Mouse (Mus musculus) midbrain, embryonic 16.5 days (tissue): Measurements from ENCODE around the gene Gtf2h1. TPM values are rescaled to one million over a fixed set of nuclear protein-coding genes. Genes with fewer than 3 reads are reported as not detected.

Experiments
- ATAC-seq: fragments of 200-750 bp; cut with Nextera tagmentation; 2 replicates; pipeline ENCODE4 v1.8.0; 2017; ENCODE audit warnings: moderate TSS enrichment
- H3K27ac ChIP-seq: fragments of 300-500 bp; sonication (generic); 2 replicates; pipeline ENCODE4 v1.5.1; 2014; ENCODE audit warnings: mild to moderate bottlenecking, low read length, mixed read lengths
- H3K27me3 ChIP-seq: fragments of 300-500 bp; sonication (generic); 2 replicates; pipeline ENCODE4 v1.6.1; 2014; ENCODE audit warnings: low read depth, low read length, mixed read lengths; ENCODE audit not compliant: control insufficient read depth, insufficient read depth
- H3K36me3 ChIP-seq: fragments of 300-500 bp; sonication (generic); 2 replicates; pipeline ENCODE4 v1.6.1; 2014; ENCODE audit warnings: mild to moderate bottlenecking, low read length, moderate library complexity, mixed read lengths; ENCODE audit not compliant: control insufficient read depth, insufficient read depth
- H3K4me1 ChIP-seq: fragments of 300-500 bp; sonication (generic); 2 replicates; pipeline ENCODE4 v1.6.1; 2014; ENCODE audit warnings: mild to moderate bottlenecking, low read length, mixed read lengths; ENCODE audit not compliant: control insufficient read depth, insufficient read depth
- H3K4me2 ChIP-seq: fragments of 300-500 bp; sonication (generic); 2 replicates; pipeline ENCODE4 v1.6.1; 2014; ENCODE audit warnings: mild to moderate bottlenecking, low read length, mixed read lengths
- H3K4me3 ChIP-seq: fragments of 300-500 bp; sonication (generic); 2 replicates; pipeline ENCODE4 v1.5.1; 2014; ENCODE audit warnings: low read depth, mild to moderate bottlenecking, low read length, moderate library complexity, mixed read lengths
- H3K9ac ChIP-seq: fragments of 300-500 bp; sonication (generic); 2 replicates; pipeline ENCODE4 v1.6.1; 2014; ENCODE audit warnings: low read depth, low read length, mixed read lengths
- H3K9me3 ChIP-seq: fragments of 300-500 bp; sonication (generic); replicated peaks from 2 replicates; pipeline ENCODE4 v1.6.1; 2014; ENCODE audit warnings: mild to moderate bottlenecking, low read length, mixed read lengths; ENCODE audit not compliant: control insufficient read depth, poor library complexity, severe bottlenecking
- WGBS: fragments of 180-500 bp; shearing (Covaris S2); extraction: QIAGEN DNeasy Blood & Tissue Kit; methylation state at CpG from one replicate; pipeline ENCODE4 v1.1.7; 2014; 5-methylcytosine and 5-hydroxymethylcytosine counted together
- polyA plus RNA-seq: library from polyadenylated mRNA; unstranded; fragments of >200 nt; fragmentation: Nextera tagmentation; extraction: Ambion mirVana; gene quantifications from 2 replicates; pipeline ENCODE4 v1.2.1, GENCODE M21; 2015

The Gtf2h1 gene
- polyA plus RNA-seq = 40.9 and 46.8 TPM in 2 replicates

- WGBS = under 1% methylated on average over 73 of the region's 75 CpGs
- H3K27me3 ChIP-seq = no peaks in the 10 kb centered on the region
- peaks cover 25% of the 10 kb centered on the region for H3K4me1 ChIP-seq
- H3K36me3 ChIP-seq = peaks cover 6% of the 10 kb centered on the region
- peak within 1 kb of the TSS; percentile 97 for H3K4me3 ChIP-seq
- peak within 1 kb of the TSS; percentile 94 for H3K27ac ChIP-seq
- peak; percentile 98 for ATAC-seq
- H3K9ac ChIP-seq = peak within 1 kb of the TSS; percentile 95
- H3K4me2 ChIP-seq = peak within 1 kb of the TSS; percentile 84
- no peaks in the 10 kb centered on the region for H3K9me3 ChIP-seq
Measured at GRCm38 (mm10) chr7:46795287-46796205, at the start of gene Gtf2h1, which contains the start of gene Hps5. Gene Gtf2h1 (plus strand): TSS chr7:46796103. Gene Hps5 (minus strand): TSS chr7:46796064.

GRCm38 (mm10) chr7:46746381-46746780 lies 49.5 kb upstream of the Gtf2h1 start:
- no peaks in the 10 kb centered on the region for H3K4me1 ChIP-seq
- no peak overlapping the region for H3K4me3 ChIP-seq
- no peak for ATAC-seq
- WGBS = 90% methylated on average over 7 of the region's 7 CpGs
- H3K36me3 ChIP-seq = no peaks in the 10 kb centered on the region
- H3K9ac ChIP-seq = no peak overlapping the region
- H3K27ac ChIP-seq = no peak overlapping the region
- H3K9me3 ChIP-seq = no peaks in the 10 kb centered on the region
- no peak overlapping the region for H3K4me2 ChIP-seq
- H3K27me3 ChIP-seq = no peaks in the 10 kb centered on the region

- Histone ChIP-seq H3K27ac (no peak overlapping the region), H3K9ac (no peak overlapping the region), H3K4me3 (no peak overlapping the region), H3K27me3 (no peaks in the 10 kb centered on the region), H3K4me1 (no peaks in the 10 kb centered on the region), H3K9me3 (no peaks in the 10 kb centered on the region), H3K36me3 (no peaks in the 10 kb centered on the region), H3K4me2 (no peak overlapping the region)
- WGBS = 22% methylated on average over 3 of the region's 3 CpGs
- ATAC-seq = no peak
Measured at GRCm38 (mm10) chr7:46748459-46748858, 47.4 kb upstream of the Gtf2h1 start.

GRCm38 (mm10) chr7:46751490-46751889 lies 44.4 kb upstream of the Gtf2h1 start, which contains the start of gene Saa2:
Gene Saa2 (plus strand): TSS chr7:46751790.
- H3K4me3 ChIP-seq = no peak within 1 kb of the TSS
- no peak within 1 kb of the TSS for H3K9ac ChIP-seq
- H3K4me2 ChIP-seq = no peak within 1 kb of the TSS
- H3K27ac ChIP-seq = no peak within 1 kb of the TSS
- ATAC-seq = no peak
- H3K4me1 ChIP-seq = no peaks in the 10 kb centered on the region
- H3K27me3 ChIP-seq = no peaks in the 10 kb centered on the region
- H3K9me3 ChIP-seq = no peaks in the 10 kb centered on the region
- WGBS = 84% methylated on average over 3 of the region's 3 CpGs
- H3K36me3 ChIP-seq = no peaks in the 10 kb centered on the region

GRCm38 (mm10) chr7:46761049-46761795 lies 34.7 kb upstream of the Gtf2h1 start:
- H3K4me3 ChIP-seq = no peak overlapping the region
- ATAC-seq = no peak
- no peak overlapping the region for H3K4me2 ChIP-seq
- WGBS = 82% methylated on average over 11 of the region's 11 CpGs
- H3K36me3 ChIP-seq = peaks cover 29% of the 10 kb centered on the region
- no peaks in the 10 kb centered on the region for H3K27me3 ChIP-seq
- H3K4me1 ChIP-seq = no peaks in the 10 kb centered on the region
- no peak overlapping the region for H3K27ac ChIP-seq
- no peaks in the 10 kb centered on the region for H3K9me3 ChIP-seq
- no peak overlapping the region for H3K9ac ChIP-seq

GRCm38 (mm10) chr7:46762601-46763000 lies 33.3 kb upstream of the Gtf2h1 start:
- Histone ChIP-seq H3K36me3 (peaks cover 37% of the 10 kb centered on the region), H3K27me3 (no peaks in the 10 kb centered on the region), H3K4me2 (no peak overlapping the region), H3K4me3 (no peak overlapping the region), H3K27ac (no peak overlapping the region), H3K4me1 (no peaks in the 10 kb centered on the region), H3K9me3 (no peaks in the 10 kb centered on the region), H3K9ac (no peak overlapping the region)
- 93% methylated on average over 5 of the region's 5 CpGs for WGBS
- no peak for ATAC-seq

GRCm38 (mm10) chr7:46764672-46765071 lies 31.2 kb upstream of the Gtf2h1 start:
- Histone ChIP-seq H3K27ac (no peak overlapping the region), H3K4me1 (no peaks in the 10 kb centered on the region), H3K27me3 (no peaks in the 10 kb centered on the region), H3K9me3 (no peaks in the 10 kb centered on the region), H3K9ac (no peak overlapping the region), H3K4me2 (no peak overlapping the region), H3K4me3 (no peak overlapping the region), H3K36me3 (peaks cover 47% of the 10 kb centered on the region)
- ATAC-seq = no peak
- WGBS = 66% methylated on average over 8 of the region's 8 CpGs

- no peak overlapping the region for H3K9ac ChIP-seq
- no peaks in the 10 kb centered on the region for H3K27me3 ChIP-seq
- no peaks in the 10 kb centered on the region for H3K4me1 ChIP-seq
- no peak for ATAC-seq
- H3K27ac ChIP-seq = no peak overlapping the region
- H3K9me3 ChIP-seq = no peaks in the 10 kb centered on the region
- H3K4me3 ChIP-seq = no peak overlapping the region
- H3K4me2 ChIP-seq = no peak overlapping the region
- peaks cover 46% of the 10 kb centered on the region for H3K36me3 ChIP-seq
Measured at GRCm38 (mm10) chr7:46767371-46767770, 28.5 kb upstream of the Gtf2h1 start.

GRCm38 (mm10) chr7:46768451-46768850 lies 27.5 kb upstream of the Gtf2h1 start:
- 94% methylated on average over 7 of the region's 7 CpGs for WGBS
- no peaks in the 10 kb centered on the region for H3K4me1 ChIP-seq
- H3K27me3 ChIP-seq = no peaks in the 10 kb centered on the region
- H3K36me3 ChIP-seq = peaks cover 46% of the 10 kb centered on the region
- no peak overlapping the region for H3K9ac ChIP-seq
- no peaks in the 10 kb centered on the region for H3K9me3 ChIP-seq
- H3K4me3 ChIP-seq = no peak overlapping the region
- no peak for ATAC-seq
- H3K27ac ChIP-seq = no peak overlapping the region
- no peak overlapping the region for H3K4me2 ChIP-seq
